Mouse (Mus musculus) G1E-ER4 (cell line): Measurements from ENCODE around the gene Prkaa2. TPM values are rescaled to one million over a fixed set of nuclear protein-coding genes. Genes with fewer than 3 reads are reported as not detected.

Experiments
- GATA1 ChIP-seq: IDR thresholded peaks from one replicate; pipeline ENCODE4 v1.8.0; 2012; ENCODE audit warnings: low read length, inconsistent platforms
- polyA plus RNA-seq: library from polyadenylated mRNA; stranded (reverse); fragments of >175 nt; gene quantifications from 2 replicates; pipeline ENCODE4 v1.2.3, GENCODE M21; 2012

Gene Prkaa2
- polyA plus RNA-seq, 1 experiment, result not detected

GRCm38 (mm10) chr4:104999702-105000101 is 110.0 kb downstream of the Prkaa2 start:
- no peak for TF ChIP-seq GATA1

DNA sequence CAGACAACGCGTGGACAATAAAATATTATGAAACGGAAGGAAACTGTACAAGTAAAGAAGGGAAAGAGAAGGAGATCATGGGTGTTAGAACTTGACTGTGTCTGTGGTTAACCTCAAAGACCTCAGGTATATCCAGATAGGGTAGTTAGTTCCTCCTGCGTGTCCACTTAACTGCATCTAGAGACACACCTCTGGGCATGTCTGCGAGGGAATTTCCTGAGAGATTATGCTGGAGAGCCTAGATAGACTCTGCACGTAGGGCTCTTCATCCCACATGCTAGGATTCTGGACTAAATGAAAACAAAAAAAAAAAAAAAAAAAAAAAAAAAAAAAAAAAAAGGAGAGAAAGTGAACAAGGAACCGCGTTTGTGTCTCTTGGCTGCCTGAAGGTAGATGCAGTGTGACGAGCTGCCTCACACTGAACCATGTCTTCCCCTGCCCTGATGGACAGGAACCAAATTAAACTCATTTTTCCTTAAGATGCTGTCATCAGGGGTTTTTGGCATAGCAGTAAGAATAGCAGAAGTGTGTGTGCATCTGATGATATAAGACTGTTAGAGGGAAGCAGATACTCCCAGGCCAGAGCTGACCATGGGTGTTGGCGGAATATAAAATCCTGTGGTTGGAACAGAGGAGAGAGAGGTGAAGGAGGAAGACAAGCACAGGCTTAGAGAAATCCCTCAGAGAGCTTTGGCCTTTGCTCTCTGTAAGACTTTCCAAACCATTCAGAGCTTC is 116.4 kb downstream of the Prkaa2 start:
- TF ChIP-seq GATA1, result no peak

DNA sequence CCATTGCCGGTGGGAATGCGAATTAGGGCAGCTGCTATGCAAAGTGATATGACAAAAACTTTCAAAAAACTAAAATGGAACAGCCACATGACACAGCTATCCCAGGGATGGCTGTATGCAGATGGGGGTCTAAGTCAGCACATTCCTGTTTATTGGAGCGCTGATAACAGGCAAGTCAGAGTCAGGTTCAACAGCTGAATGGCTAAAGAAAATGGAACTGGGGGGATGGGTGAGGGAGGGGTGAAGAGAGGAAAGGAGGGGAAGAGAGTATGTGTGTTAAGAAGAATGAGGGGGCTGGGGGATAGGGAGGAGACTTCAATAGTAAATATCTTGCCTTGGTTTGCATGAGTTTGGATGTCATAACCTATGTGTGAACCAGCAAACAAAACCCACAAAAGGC is 117.4 kb downstream of the Prkaa2 start:
- no peak for TF ChIP-seq GATA1

DNA sequence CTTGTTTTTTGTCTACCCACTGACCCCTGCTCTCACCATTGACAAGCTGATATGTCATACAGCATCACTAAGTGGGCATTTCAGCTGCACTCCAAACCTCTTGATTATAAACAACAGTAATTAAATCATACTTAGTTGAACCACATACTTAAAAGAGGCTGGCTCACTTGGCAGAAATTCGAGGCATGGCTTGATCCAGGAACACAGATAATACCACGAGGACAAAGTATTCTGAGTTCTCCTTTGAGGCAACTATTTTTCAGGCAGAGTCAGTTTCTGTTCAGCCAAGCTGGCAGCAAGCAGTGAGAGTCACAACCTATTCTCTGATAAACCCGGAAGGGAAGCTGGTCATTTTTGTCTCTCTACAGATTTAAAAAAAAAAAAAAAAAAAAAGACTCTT is 119.0 kb downstream of the Prkaa2 start:
- no peak for TF ChIP-seq GATA1

DNA sequence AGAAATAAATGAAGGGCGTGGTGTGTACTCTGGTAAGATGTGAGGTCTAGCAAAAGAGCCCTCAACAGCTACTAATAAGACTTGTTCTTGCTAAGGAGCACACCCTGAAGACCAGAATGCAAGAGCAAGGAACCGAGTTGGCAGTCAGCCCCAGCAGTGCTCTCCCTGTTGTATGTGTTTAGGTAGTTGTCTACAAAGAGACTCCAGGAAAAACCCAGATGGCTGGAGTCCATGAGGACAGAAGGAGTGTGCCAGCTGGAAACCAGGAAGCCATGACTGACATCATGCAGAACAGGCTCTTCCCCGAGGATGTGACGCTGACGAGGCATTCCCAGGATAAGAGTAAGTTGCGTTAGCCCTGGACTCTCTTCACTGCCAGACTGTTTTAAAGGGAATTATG is 119.7 kb downstream of the Prkaa2 start:
- TF ChIP-seq GATA1, result no peak

- no peak for TF ChIP-seq GATA1
Measured at GRCm38 (mm10) chr4:104988709-104989108, 121.0 kb downstream of the Prkaa2 start.

- no peak for TF ChIP-seq GATA1
Measured at GRCm38 (mm10) chr4:104988102-104988501, 121.6 kb downstream of the Prkaa2 start.

DNA sequence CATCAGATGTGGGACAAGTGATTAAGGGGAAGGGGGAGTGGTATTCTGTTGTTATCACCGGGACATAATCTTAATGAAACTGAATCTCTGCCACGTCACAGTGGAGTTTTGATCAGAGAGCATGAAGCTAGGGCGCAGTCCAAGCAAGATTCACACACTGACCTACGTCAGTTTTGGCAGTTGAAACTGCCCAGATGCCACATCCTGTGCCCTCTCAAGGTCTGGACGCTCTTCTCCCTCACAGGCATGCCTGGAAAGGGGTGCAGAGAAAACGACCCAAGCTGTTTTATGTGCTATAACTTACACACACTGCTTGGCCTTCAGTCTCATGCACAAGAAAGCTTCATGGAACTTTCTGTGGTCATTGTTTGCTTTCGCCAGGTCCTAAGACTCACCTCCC is 122.1 kb downstream of the Prkaa2 start:
- TF ChIP-seq GATA1, result no peak

DNA sequence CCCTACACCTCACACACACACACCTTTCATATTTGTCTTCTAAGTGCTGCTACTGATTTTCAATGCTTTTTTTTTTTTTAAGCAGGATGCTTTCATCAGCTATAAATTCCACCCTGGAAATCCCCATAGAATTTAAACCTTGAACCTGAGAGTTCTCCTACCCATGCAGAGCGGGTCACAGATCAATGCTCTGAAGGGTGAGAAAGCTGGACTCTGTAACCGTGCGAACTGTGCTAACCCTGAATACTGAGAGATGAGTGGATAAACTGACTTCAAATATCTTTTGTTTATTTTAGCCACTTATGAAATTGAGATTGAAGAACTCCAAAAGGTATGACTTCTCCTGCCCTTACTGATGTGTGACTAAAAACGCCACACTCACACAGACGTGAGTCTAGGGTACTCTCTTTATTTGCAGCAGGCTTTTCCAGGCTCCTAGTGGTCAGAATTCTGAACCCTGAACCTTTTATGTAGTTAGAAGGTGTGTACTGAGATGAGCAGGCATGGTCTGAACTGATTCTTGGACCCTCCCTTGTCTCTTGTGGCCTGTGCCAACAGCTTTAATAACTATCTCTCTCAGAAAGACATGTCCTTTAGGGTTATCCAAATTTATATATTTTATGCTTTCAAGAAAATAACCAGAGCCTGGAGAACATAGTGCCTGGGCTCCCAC is 123.6 kb downstream of the Prkaa2 start:
- TF ChIP-seq GATA1, result no peak

Other genes starting within 250 kb of the Prkaa2 start
- gene C8a, start 233.5 kb downstream of the Prkaa2 start, polyA plus RNA-seq, result not detected in 2 replicates
- gene Fyb2, start 196.4 kb downstream of the Prkaa2 start, polyA plus RNA-seq, result not detected in 2 replicates
- not detected in 2 replicates for gene Plpp3, start 47.5 kb upstream of the Prkaa2 start, polyA plus RNA-seq